Mouse (Mus musculus) neural tube, embryonic 15.5 days (tissue): ENCODE results near the gene Aipl1. TPM values are rescaled to one million over a fixed set of nuclear protein-coding genes. Genes with fewer than 3 reads are reported as not detected.
"Not testable (repeated sequence)": the region's sequence is repeated elsewhere in the genome, so short reads cannot be mapped to it uniquely, and the experiment has no call there.

Source experiments
- ATAC-seq: fragments of 200-750 bp; cut with Nextera tagmentation; 2 replicates; pipeline ENCODE4 v1.8.0; 2017; ENCODE audit warnings: mild to moderate bottlenecking, moderate TSS enrichment, moderate library complexity; ENCODE audit not compliant: low FRiP score
- H3K27ac ChIP-seq: fragments of 300-500 bp; sonication (generic); replicated peaks from 2 replicates; pipeline ENCODE4 v1.5.1; 2015; ENCODE audit warnings: mild to moderate bottlenecking, inconsistent platforms
- H3K27me3 ChIP-seq: fragments of 300-500 bp; sonication (generic); replicated peaks from 2 replicates; pipeline ENCODE4 v1.6.1; 2015; ENCODE audit warnings: inconsistent platforms
- H3K36me3 ChIP-seq: fragments of 300-500 bp; sonication (generic); 2 replicates; pipeline ENCODE4 v1.6.1; 2015; ENCODE audit warnings: inconsistent platforms
- H3K4me1 ChIP-seq: fragments of 300-500 bp; sonication (generic); 2 replicates; pipeline ENCODE4 v1.6.1; 2015; ENCODE audit warnings: inconsistent platforms
- H3K4me2 ChIP-seq: fragments of 300-500 bp; sonication (generic); 2 replicates; pipeline ENCODE4 v1.6.1; 2015; ENCODE audit warnings: inconsistent platforms, mild to moderate bottlenecking, moderate library complexity
- H3K4me3 ChIP-seq: fragments of 300-500 bp; sonication (generic); replicated peaks from 2 replicates; pipeline ENCODE4 v1.5.1; 2015; ENCODE audit warnings: mild to moderate bottlenecking, inconsistent platforms
- H3K9ac ChIP-seq: fragments of 300-500 bp; sonication (generic); replicated peaks from 2 replicates; pipeline ENCODE4 v1.6.1; 2015; ENCODE audit warnings: mild to moderate bottlenecking, inconsistent platforms
- H3K9me3 ChIP-seq: fragments of 300-500 bp; sonication (generic); replicated peaks from 2 replicates; pipeline ENCODE4 v1.6.1; 2016; ENCODE audit warnings: inconsistent platforms
- WGBS: fragments of 180-500 bp; shearing (Covaris S2); methylation state at CpG from one replicate; pipeline ENCODE4 v1.1.7; 2015; ENCODE audit warnings: mixed read lengths; 5-methylcytosine and 5-hydroxymethylcytosine counted together
- polyA plus RNA-seq: library from polyadenylated mRNA; unstranded; fragments of >200 nt; fragmentation: Nextera tagmentation; extraction: Ambion mirVana; gene quantifications from 2 replicates; pipeline ENCODE4 v1.2.1, GENCODE M21; 2015

The Aipl1 gene
- polyA plus RNA-seq, 1 experiment from 2014 or later = 0.41 TPM

DNA sequence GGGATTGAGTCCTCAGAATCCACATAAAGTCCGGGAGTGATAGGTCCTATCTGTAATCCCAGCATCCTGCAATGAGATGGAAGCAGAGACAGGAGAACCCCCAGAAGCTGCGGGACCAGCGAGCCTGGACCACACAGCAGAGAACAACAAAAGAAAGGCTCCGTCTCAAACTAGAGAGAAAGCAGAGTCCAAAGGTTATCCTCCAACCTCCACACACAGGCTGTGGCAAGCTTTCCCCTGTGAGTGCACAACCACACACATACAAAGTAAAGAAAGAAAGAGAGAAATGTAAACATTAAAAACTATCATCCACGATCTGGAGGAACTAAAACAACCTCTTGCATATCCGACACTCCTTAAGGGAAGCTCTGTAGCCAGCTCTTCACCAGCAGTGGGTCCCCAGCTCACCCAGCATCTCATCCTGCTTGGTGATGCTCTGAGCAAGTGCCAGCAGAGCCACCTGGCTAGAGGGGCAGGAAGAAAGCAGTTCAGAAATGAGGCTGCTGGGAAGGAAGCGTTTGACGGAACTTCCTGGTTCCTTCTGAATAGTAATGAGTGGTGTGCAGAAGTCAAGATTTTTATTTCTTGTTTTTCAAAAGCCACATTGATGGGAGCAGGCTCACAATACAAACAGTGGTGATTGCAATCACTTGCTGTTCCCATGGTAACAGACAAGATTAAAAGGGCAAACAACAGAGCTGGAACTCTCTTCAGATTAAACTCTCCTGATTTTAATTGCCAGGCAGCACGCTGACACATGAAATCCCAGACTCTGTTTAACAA lies 26.2 kb downstream of the Aipl1 start:
- Histone ChIP-seq H3K4me3 (no peak overlapping the region), H3K27me3 (0 out of 2 replicates have a peak, but pooled peaks cover 4% of the 10 kb centered on the region), H3K36me3 (no peaks in the 10 kb centered on the region), H3K9me3 (no peaks in the 10 kb centered on the region), H3K27ac (peak overlapping the region; percentile 52), H3K4me1 (peaks cover 39% of the 10 kb centered on the region), H3K9ac (no peak overlapping the region), H3K4me2 (peak overlapping the region; percentile 2; the same call in 1 of the 2 replicates)
- ATAC-seq = peak; percentile 53; the same call in 1 of the 2 replicates
- 47% methylated on average over 9 of the region's 9 CpGs for WGBS

- Histone ChIP-seq H3K4me2 (no peak overlapping the region), H3K9me3 (no peaks in the 10 kb centered on the region), H3K27me3 (0 out of 2 replicates have a peak, but pooled peaks cover 4% of the 10 kb centered on the region), H3K4me3 (no peak overlapping the region), H3K36me3 (no peaks in the 10 kb centered on the region), H3K9ac (no peak overlapping the region), H3K4me1 (peaks cover 39% of the 10 kb centered on the region), H3K27ac (peak overlapping the region; percentile 52; the same call in 1 of the 2 replicates)
- no peak for ATAC-seq
- 29% methylated on average over 5 of the region's 5 CpGs for WGBS
These were observed 26.9 kb downstream of the Aipl1 start for GRCm38 (mm10) chr11:72010367-72010766.

DNA sequence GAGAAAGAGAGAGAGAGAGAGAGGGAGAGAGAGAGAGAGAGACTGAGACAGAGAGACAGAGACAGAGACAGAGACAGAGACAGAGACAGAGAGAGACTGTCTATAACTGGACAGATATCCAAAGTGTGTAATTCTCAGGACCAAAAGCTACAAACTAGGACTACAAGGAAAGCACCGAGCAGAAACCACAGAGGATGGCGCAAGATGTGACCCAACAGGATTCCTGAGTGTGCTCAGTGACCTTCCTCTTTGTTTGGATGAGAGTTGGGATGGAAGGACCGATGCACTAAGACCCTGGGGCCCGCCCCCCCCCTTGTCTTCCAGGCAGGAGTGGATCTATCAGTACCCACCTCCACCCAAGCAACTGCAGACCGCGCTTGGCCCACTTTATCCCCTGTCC lies 31.8 kb downstream of the Aipl1 start:
- no peak overlapping the region for H3K9ac ChIP-seq
- no peaks in the 10 kb centered on the region for H3K9me3 ChIP-seq
- H3K4me1 ChIP-seq = peaks cover 25% of the 10 kb centered on the region
- no peak overlapping the region for H3K4me2 ChIP-seq
- WGBS = 91% methylated on average over 6 of the region's 6 CpGs
- H3K4me3 ChIP-seq = no peak overlapping the region
- ATAC-seq = no peak
- H3K27me3 ChIP-seq = no peaks in the 10 kb centered on the region
- H3K27ac ChIP-seq = no peak overlapping the region
- H3K36me3 ChIP-seq = no peaks in the 10 kb centered on the region

- ATAC-seq = no peak
- Histone ChIP-seq H3K27me3 (no peaks in the 10 kb centered on the region), H3K27ac (no peak overlapping the region), H3K4me2 (no peak overlapping the region), H3K4me1 (peaks cover 13% of the 10 kb centered on the region; the same call in 1 of the 2 replicates), H3K9ac (no peak overlapping the region), H3K4me3 (no peak overlapping the region), H3K9me3 (no peaks in the 10 kb centered on the region), H3K36me3 (no peaks in the 10 kb centered on the region)
- WGBS = 39% methylated on average over 9 of the region's 9 CpGs
These were observed 34.1 kb downstream of the Aipl1 start for GRCm38 (mm10) chr11:72003171-72003570.

- H3K9ac ChIP-seq = no peak overlapping the region
- H3K4me3 ChIP-seq = no peak overlapping the region
- no peaks in the 10 kb centered on the region for H3K9me3 ChIP-seq
- H3K4me2 ChIP-seq = no peak overlapping the region
- no peaks in the 10 kb centered on the region for H3K36me3 ChIP-seq
- no peaks in the 10 kb centered on the region for H3K27me3 ChIP-seq
- no peak for ATAC-seq
- H3K27ac ChIP-seq = no peak overlapping the region
- 48% methylated on average over 13 of the region's 13 CpGs for WGBS
- peaks cover 10% of the 10 kb centered on the region; the same call in 1 of the 2 replicates for H3K4me1 ChIP-seq
These were observed 35.0 kb downstream of the Aipl1 start for GRCm38 (mm10) chr11:72002138-72002853.

DNA sequence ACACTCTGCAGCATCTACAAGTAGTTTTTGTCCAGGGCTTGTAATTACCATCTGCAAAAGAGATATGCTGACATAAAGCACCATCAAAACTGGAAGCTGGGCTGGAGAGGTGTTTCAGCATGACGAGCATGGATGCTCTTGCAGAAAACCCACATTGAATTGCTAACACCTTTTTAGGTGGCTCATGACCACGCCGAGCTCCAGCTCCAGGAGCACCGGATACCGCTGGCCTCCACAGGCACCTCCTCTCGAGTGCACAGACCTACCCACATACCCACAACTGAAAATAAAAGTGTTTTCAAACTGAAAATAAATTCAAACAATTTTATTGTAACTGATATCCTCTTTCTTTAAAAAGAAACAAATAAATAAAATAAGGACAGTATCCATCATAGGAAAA lies 37.1 kb downstream of the Aipl1 start:
- H3K27me3 ChIP-seq = no peaks in the 10 kb centered on the region
- no peak overlapping the region for H3K4me2 ChIP-seq
- H3K36me3 ChIP-seq = no peaks in the 10 kb centered on the region
- no peaks in the 10 kb centered on the region for H3K9me3 ChIP-seq
- H3K4me3 ChIP-seq = no peak overlapping the region
- no peak overlapping the region for H3K27ac ChIP-seq
- 92% methylated on average over 6 of the region's 6 CpGs for WGBS
- peaks cover 26% of the 10 kb centered on the region for H3K4me1 ChIP-seq
- no peak for ATAC-seq
- no peak overlapping the region for H3K9ac ChIP-seq

- H3K9ac ChIP-seq = no peak overlapping the region
- no peak overlapping the region for H3K4me3 ChIP-seq
- H3K4me2 ChIP-seq = no peak overlapping the region
- no peak overlapping the region for H3K27ac ChIP-seq
- H3K36me3 ChIP-seq = no peaks in the 10 kb centered on the region
- H3K9me3 ChIP-seq = no peaks in the 10 kb centered on the region
- H3K4me1 ChIP-seq = peaks cover 19% of the 10 kb centered on the region
- ATAC-seq = 0 out of 2 replicates have a peak, but pooled peaks have one; percentile 47
- H3K27me3 ChIP-seq = no peaks in the 10 kb centered on the region
- WGBS = 46% methylated on average over 11 of the region's 11 CpGs
These were observed 40.5 kb downstream of the Aipl1 start for GRCm38 (mm10) chr11:71996805-71997204.

- Histone ChIP-seq H3K9me3 (no peaks in the 10 kb centered on the region), H3K36me3 (no peaks in the 10 kb centered on the region), H3K4me2 (peak overlapping the region; percentile 33), H3K27me3 (no peaks in the 10 kb centered on the region), H3K9ac (peak overlapping the region; percentile 27; the same call in 1 of the 2 replicates), H3K27ac (peak overlapping the region; percentile 48; the same call in 1 of the 2 replicates), H3K4me1 (peaks cover 19% of the 10 kb centered on the region), H3K4me3 (no peak overlapping the region)
- peak; percentile 70 for ATAC-seq
- 26% methylated on average over 9 of the region's 9 CpGs for WGBS
These were observed 41.3 kb downstream of the Aipl1 start for GRCm38 (mm10) chr11:71995968-71996511.

- Histone ChIP-seq H3K36me3 (no peaks in the 10 kb centered on the region), H3K27ac (no peak overlapping the region), H3K4me1 (peaks cover 19% of the 10 kb centered on the region), H3K27me3 (no peaks in the 10 kb centered on the region), H3K9ac (no peak overlapping the region), H3K9me3 (no peaks in the 10 kb centered on the region), H3K4me3 (no peak overlapping the region), H3K4me2 (no peak overlapping the region)
- no peak for ATAC-seq
- 87% methylated on average over 12 of the region's 12 CpGs for WGBS
These were observed 44.9 kb downstream of the Aipl1 start for GRCm38 (mm10) chr11:71992438-71992837.

DNA sequence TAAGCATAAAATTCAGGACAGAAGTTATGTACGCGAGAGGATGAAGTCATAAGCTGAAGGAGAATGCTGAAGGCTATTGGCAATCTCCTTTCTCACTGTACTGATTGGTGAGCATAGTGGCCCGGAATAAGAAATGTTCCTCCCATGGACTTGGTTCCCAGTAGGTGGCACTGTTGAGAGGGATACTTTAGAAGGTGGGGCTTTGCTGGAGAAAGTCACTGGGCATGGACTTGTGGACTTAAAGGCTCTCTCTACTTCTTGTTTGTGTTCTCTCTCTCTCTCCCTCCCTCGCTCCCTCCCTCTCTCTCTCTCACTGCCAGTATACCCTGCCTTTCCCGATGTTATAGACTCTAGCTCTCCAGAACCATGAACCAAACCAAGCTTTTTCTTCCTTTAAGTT lies 45.8 kb downstream of the Aipl1 start:
- H3K27me3 ChIP-seq = no peaks in the 10 kb centered on the region
- no peak overlapping the region for H3K4me2 ChIP-seq
- peaks cover 20% of the 10 kb centered on the region for H3K4me1 ChIP-seq
- H3K9me3 ChIP-seq = no peaks in the 10 kb centered on the region
- no peak overlapping the region for H3K27ac ChIP-seq
- no peak overlapping the region for H3K4me3 ChIP-seq
- no peak overlapping the region for H3K9ac ChIP-seq
- H3K36me3 ChIP-seq = no peaks in the 10 kb centered on the region
- WGBS = 34% methylated on average over 5 of the region's 5 CpGs
- ATAC-seq = no peak

GRCm38 (mm10) chr11:71989407-71989806 lies 47.9 kb downstream of the Aipl1 start:
- WGBS = 75% methylated on average over 5 of the region's 5 CpGs
- not testable (repeated sequence) for H3K9me3 ChIP-seq, H3K4me2 ChIP-seq, H3K4me3 ChIP-seq, ATAC-seq, H3K27ac ChIP-seq, H3K36me3 ChIP-seq, H3K27me3 ChIP-seq, H3K9ac ChIP-seq
- peaks cover 31% of the 10 kb centered on the region for H3K4me1 ChIP-seq
